Mouse (Mus musculus): ENCODE results near the gene Olfr1221.

DNA sequence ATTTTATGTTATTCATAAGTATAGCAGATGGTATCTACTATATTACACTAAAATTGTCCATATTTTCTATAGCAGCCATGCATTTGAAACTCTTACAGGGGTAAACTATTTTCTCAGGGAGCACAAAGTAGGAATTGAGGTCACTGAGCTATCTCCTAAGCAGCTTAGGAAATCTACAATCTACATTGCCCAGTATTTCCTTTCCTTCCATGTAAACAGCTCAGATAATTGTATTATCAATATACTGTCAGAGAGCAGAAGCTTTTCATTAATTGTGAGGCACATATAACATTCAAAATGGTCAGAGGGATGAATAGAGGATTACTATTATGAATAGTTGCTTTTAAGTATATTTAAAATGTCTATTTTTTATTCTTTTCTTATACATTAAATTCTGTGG, 35.6 kb downstream of the Olfr1221 start:
- TF ChIP-seq CTCF (IDR thresholded peaks at IDR 0.05; ENCODE audit: insufficient read depth, low read length) (no peak), POLR2A (IDR thresholded peaks at IDR 0.05; ENCODE audit: borderline replicate concordance, extremely low read depth, low read depth, low read length) (no peak)

Data from lung, adult 2 months (tissue).